Mouse (Mus musculus) mouse embryonic stem cell (cell line): ENCODE data around the gene Kif3c.

ENCODE experiments used
- in situ Hi-C, 2 experiments: fragments of 300-500 bp; cut with MboI; formaldehyde crosslinking; loops; 1 replicate in 1 of 2; 3 replicates in 1 of 2; pipeline ENCODE4 v1.14.3; 2019 to 2020; ENCODE audit warnings: low sequenced_read_pairs in 2 of 2, low pct_unique_long_range_greater_than_20kb in 1 of 2, mixed read lengths in 1 of 2; ENCODE audit not compliant: unreplicated experiment in 1 of 2

The Kif3c gene

GRCm38 (mm10) chr12:3364508-3365448 lies at the start of gene Kif3c:
Kif3c (plus strand) TSS chr12:3365132.
- in situ Hi-C loops, result no loop called here

DNA sequence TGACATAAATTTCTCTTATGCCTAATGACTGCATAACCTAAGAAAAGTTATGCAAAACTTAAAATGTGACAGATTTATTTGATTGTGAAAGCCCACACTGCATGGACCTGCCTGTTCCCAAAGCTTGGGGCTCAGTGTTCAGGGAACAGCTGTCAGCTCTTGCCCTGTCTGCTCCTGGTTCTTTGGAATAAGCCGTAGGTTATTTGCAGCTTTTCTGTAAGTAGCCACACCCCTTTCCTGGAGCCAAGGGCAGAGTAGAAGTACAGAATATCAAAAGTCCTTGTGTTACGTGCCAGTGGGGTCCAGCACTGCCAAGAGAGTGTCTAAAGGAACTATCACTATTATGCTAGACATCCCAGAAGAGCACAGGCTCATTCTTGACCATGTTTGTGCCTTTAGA lies 48.8 kb upstream of the Kif3c start:
- in situ Hi-C loops, result no loop called here

DNA sequence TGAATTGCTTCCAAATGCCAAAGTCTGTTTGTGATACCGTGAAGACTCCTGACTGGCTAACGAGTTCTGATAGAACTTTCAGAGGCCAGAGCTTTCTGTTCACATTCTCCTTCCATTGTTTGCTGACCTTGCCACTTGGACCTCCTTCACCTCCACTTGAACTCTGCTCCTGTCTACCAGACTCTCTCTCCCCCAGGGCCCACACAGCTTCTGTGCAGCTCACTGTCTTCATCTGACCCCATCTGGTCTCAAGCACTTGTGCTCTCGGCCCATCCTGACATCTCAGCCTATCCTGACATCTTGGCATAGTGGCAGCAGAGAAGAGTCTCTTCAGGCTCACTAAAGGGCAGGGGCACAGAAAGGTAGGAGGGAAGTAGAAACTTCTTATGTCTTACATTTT lies 48.0 kb upstream of the Kif3c start:
- in situ Hi-C loops, result no loop called here

DNA sequence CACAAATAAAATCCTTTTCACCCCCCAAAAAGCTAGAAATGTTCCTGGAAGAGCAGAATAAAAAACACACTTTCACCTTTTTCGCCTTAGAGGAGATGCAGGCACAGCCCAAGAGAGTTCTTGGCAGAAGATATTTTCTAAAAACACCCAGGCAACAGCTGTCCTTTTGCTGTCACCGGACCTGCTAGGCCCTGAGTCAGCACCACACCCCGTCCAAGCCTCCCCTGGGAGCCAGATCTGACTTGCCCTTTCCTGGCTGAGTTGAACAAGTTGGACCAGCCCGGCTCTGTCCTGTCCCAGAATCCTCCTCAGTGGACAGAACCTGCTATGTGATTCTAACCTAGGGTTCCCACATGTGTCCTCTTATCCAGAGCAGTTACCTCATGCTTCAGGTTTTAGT lies 45.6 kb upstream of the Kif3c start:
- in situ Hi-C loops, result no loop called here

DNA sequence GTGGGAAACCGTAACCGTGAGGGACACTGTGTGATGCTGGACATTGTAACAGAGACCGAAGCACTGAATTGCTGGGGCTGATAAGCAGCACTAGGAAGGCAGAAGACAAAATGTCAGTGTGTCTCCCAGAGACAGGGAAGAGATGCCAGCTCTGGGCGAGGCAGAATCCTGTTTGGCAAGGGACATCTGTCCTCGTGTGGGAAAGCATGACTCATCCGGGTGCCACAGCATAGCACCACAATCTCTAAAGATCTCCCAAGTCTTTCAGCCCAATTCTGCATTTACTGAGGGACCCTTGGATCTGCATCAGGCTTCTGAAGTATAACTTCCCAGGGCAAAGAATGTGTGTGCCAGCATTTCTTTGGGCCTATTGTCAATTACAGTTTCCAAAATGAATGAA lies 41.7 kb upstream of the Kif3c start:
- in situ Hi-C loops, result no loop called here

- in situ Hi-C loops, result no loop called here
Measured at GRCm38 (mm10) chr12:3325232-3325631, 39.7 kb upstream of the Kif3c start.

- in situ Hi-C loops, result no loop called here
Measured at GRCm38 (mm10) chr12:3329677-3330076, 35.3 kb upstream of the Kif3c start.

- in situ Hi-C loops, result no loop called here
Measured at GRCm38 (mm10) chr12:3338931-3339330, 26.0 kb upstream of the Kif3c start.

- in situ Hi-C loops, result no loop called here
Measured at GRCm38 (mm10) chr12:3344155-3344554, 20.8 kb upstream of the Kif3c start.

DNA sequence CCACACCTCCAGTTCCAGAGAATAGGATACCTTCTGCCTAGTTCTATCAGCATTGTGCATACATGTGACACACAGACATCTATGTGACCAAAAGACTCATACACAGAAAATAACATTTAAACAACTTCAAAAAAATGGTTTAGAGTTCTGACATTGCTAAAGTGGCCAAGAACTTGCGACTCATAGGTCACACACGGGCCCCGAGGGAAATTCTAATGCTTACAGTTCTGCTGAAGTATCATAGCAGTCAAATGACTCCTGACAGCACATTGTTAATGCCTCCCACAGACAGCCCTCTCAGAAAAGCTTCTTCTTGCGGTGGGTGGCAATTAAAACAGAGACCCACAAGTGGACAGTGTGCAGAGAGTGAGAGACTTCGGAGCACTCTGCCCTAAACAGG lies 19.9 kb upstream of the Kif3c start:
- in situ Hi-C loops, result no loop called here

DNA sequence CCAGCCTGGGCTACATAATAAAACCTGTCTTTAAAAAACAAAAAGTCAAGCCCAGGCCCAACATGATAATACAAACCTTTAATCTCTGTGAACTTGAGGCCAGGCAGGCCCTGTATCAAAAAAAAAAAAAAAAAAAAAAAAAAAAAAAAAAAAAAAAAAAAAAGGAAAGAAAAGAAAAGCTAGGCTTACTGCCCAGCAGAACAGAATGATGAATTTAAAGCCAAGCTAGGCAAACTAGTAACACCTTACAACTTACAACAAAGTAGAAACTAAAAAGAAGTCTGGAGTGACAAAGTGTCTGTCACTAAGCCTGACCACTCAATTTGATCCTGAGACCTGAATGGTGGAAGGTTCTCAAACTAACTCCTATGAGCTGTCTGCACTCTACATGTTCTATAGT lies 17.2 kb upstream of the Kif3c start:
- in situ Hi-C loops, result no loop called here

GRCm38 (mm10) chr12:3349387-3349786 lies 15.5 kb upstream of the Kif3c start:
- in situ Hi-C loops, result no loop called here

DNA sequence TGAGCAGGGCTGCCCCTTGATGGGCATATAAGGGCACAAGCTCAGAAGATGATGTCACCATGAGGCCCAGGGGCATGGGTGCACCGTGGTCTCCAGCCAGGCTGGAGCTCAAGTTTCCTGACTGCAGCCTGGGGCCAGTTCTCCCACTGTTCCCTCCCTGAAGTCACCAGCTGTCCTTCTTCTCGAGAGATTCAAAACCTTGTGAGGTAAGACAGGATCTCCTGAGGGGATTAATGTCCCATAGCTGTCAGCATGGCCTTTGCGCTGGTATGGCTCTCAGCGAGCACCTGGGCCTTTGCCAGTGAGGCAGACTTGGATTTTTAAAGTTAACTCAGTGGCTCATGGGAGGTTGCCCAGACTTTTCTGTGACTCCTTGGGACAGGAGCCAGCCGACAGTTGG lies 14.8 kb upstream of the Kif3c start:
- in situ Hi-C loops, result no loop called here

DNA sequence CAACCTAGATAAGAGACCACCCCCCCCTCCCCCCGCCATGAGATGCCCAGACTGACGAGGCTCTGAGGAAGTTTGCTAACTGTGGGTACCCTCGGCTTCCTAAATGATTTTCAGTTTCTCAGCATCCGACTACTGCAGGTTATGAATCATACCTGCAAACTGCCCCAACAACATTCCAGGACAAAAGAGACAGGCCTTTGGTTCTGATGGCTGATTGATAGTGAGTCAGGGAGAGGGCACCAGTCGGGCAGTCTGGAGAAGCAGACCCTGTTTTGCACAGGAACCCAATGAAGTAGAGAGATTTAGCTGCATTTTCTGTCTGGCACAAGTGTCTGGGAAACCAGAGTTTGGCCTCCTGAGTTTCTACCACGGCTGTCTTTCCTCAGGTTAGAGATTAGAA lies 12.7 kb upstream of the Kif3c start:
- in situ Hi-C loops, result no loop called here

- in situ Hi-C loops, result no loop called here
Measured at GRCm38 (mm10) chr12:3355068-3355467, 9.9 kb upstream of the Kif3c start.

- in situ Hi-C loops, result no loop called here
Measured at GRCm38 (mm10) chr12:3356824-3357223, 8.1 kb upstream of the Kif3c start.

GRCm38 (mm10) chr12:3359302-3359701 lies 5.6 kb upstream of the Kif3c start:
- in situ Hi-C loops, result no loop called here

GRCm38 (mm10) chr12:3360043-3360442 lies 4.9 kb upstream of the Kif3c start:
- in situ Hi-C loops, result no loop called here

DNA sequence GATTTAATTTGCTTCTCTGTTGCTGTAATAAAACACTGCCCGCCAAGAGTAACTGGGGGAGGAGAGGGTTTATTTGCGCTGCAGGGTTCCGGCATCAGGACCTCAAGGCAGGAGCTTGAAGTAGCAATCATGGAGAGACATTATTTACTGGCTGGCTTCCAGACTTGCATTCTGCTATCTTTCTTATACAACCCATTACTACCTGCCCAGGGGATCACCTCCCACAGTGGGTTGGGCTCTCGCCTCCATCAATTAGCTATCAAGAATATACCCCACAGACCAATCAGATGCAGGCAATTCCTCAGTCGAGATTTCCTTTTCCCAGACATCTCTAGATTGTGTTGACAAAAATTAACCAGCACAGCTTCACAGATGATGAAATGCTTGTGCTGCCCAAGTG lies 856 bp upstream of the Kif3c start:
- in situ Hi-C loops, result no loop called here

GRCm38 (mm10) chr12:3365449-3366189 lies 687 bp downstream of the Kif3c start:
- in situ Hi-C loops, result no loop called here
